Mouse (Mus musculus): ENCODE measurements around the gene Crtc2.

DNA sequence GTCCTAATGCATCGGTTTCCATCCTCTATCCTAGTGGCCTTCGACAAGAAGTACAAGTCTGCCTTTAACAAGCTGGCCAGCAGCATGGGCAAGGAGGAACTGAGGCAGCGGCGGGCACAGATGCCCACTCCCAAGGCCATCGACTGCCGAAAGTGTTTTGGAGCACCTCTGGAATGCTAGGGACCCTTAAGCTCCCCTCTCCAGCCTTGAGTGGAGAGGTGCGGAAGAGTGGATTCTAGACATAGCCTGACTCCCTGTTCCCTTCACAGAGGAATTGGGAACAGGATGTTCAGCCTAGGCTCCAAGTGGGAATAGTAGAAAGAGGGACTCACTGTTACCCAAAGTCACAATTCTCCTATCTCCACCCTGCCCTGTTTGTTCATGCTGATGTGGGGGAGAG, 25.8 kb downstream of the Crtc2 start:
- TF ChIP-seq GATA1 (IDR thresholded peaks at IDR 0.05; ENCODE audit: low read length) (no peak), TAL1 (IDR thresholded peaks at IDR 0.05; ENCODE audit: low read length) (no peak)

All from erythroblast, embryonic 14.5 days (primary cell).